ENCODE assay signal across 8 mouse cellular contexts in the genomic region with DNA sequence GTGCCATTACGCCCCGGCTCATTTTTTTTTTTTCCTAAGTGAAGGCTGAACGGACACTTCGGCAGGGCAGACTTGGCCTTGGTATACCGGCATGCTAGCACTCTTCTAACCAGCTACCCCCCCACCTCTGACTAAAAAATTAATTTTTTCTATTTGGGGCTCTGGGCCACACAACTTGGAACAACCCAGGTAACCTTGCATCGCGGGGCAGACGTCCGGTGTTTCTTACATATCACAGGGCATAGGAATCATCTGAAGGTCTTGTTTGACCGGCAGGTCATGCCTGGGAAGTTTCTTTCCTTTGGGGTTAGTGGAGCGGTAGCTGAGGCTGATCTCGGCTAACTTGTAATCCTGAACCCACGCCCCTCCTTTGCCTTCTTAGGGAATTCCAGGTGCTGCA. TPM values are rescaled to one million over a fixed set of nuclear protein-coding genes. Genes with fewer than 3 reads are reported as not detected.
A peak's percentile ranks its signal among the peaks of the same experiment; 100 is the strongest.
DNase-seq lines count a peak whose midpoint lies in the region; ATAC-seq and TF ChIP-seq lines count a peak whose summit lies in the region.

No protein-coding gene starts in this region.

- no peaks in the 10 kb centered on the region for H3K27me3 ChIP-seq in heart, adult 2 months (ENCODE audit: control insufficient read depth, insufficient read depth, low read length)
- no peaks in the 10 kb centered on the region for H3K27me3 ChIP-seq in hindbrain, embryonic 10.5 days (ENCODE audit: insufficient read depth, poor library complexity, severe bottlenecking)
- no peaks in the 10 kb centered on the region for H3K27me3 ChIP-seq in megakaryocyte, embryonic 14.5 days (replicated peaks)

- intact Hi-C loops in heart, adult 2 months (cut with DNase I), result loop anchor here (2.0 kb wide), 1 partner anchor 24 kb away; no protein-coding TSS in a partner anchor

- no peak; the same call in 1 of the 2 replicates for ATAC-seq in erythroid progenitor cell, adult 5-6 weeks (replicated peaks; ENCODE audit: low FRiP score, poor library complexity, severe bottlenecking)

- no peak for TF ChIP-seq EP300 in heart, adult 2 months (IDR thresholded peaks at IDR 0.05; ENCODE audit: insufficient read depth, low read depth, low read length)

- H3K27ac ChIP-seq in heart, adult 2 months, result no peak overlapping the region; the same call in 1 of the 2 replicates
- peak overlapping the region; percentile 83 for H3K27ac ChIP-seq in ES-E14 (ENCODE audit: insufficient read depth, low read depth, low read length, poor library complexity, severe bottlenecking)
- peak overlapping the region; percentile 94 for H3K27ac ChIP-seq in hindbrain, embryonic 10.5 days

- no peak for TF ChIP-seq CTCF in heart, adult 2 months (IDR thresholded peaks at IDR 0.05)

- 7% methylated on average over 13 of the region's 13 CpGs for WGBS in heart, adult 2 months
- 8% methylated on average over 13 of the region's 13 CpGs for WGBS in hindbrain, embryonic 10.5 days

- H3K9ac ChIP-seq in heart, adult 2 months (ENCODE audit: low read depth, low read length), result peak overlapping the region; percentile 47
- H3K9ac ChIP-seq in ES-E14 (ENCODE audit: insufficient read depth, low read depth, low read length, poor library complexity, severe bottlenecking), result peak overlapping the region; percentile 87

- no peak for TF ChIP-seq POLR2A in heart, adult 2 months (IDR thresholded peaks at IDR 0.05; ENCODE audit: insufficient read depth, low read depth, low read length)

- H3K4me1 ChIP-seq in heart, adult 2 months (ENCODE audit: control insufficient read depth, insufficient read depth, low read length), result no peaks in the 10 kb centered on the region
- peaks cover 2 to 24% of the 10 kb centered on the region in 2 experiments; a peak in 2 of 4 replicates for H3K4me1 ChIP-seq in ES-E14 (ENCODE audit: control insufficient read depth in 2 of 2, insufficient read depth in 2 of 2, low read length in 2 of 2, poor library complexity in 1 of 2)
- peaks cover 43% of the 10 kb centered on the region for H3K4me1 ChIP-seq in hindbrain, embryonic 10.5 days (replicated peaks)
- H3K4me1 ChIP-seq in megakaryocyte, embryonic 14.5 days, result peaks cover 65% of the 10 kb centered on the region

- no peaks in the 10 kb centered on the region for H3K36me3 ChIP-seq in heart, adult 2 months (ENCODE audit: control insufficient read depth, insufficient read depth, low read length)
- H3K36me3 ChIP-seq in ES-E14 (ENCODE audit: control insufficient read depth, insufficient read depth, low read length, poor library complexity, severe bottlenecking), result peaks cover 32% of the 10 kb centered on the region
- peaks cover 30% of the 10 kb centered on the region for H3K36me3 ChIP-seq in hindbrain, embryonic 10.5 days
- peaks cover 48% of the 10 kb centered on the region for H3K36me3 ChIP-seq in megakaryocyte, embryonic 14.5 days (replicated peaks; ENCODE audit: low read length)

- H3K9me3 ChIP-seq in ES-E14 (ENCODE audit: control insufficient read depth, insufficient read depth, low read depth, low read length), result no peaks in the 10 kb centered on the region
- no peaks in the 10 kb centered on the region for H3K9me3 ChIP-seq in hindbrain, embryonic 10.5 days
- H3K9me3 ChIP-seq in megakaryocyte, embryonic 14.5 days, result no peaks in the 10 kb centered on the region

- in situ Hi-C loops in ES-E14 (cut with MboI; ENCODE audit: low sequenced_read_pairs in 2 of 2, unreplicated experiment in 2 of 2), result no loop called here

- no peak for DNase-seq in heart, adult 2 months
- DNase-seq in heart, adult 8-10 months (ENCODE audit: low spot score), result no peak
- DNase-seq in ES-E14 (ENCODE audit: low read depth, low spot score), result no peak
- no peak for DNase-seq in hindbrain, embryonic 10.5 days (ENCODE audit: low spot score)
- no peak for DNase-seq in cerebellum, postnatal 4 days (ENCODE audit: low spot score in 2 of 2)
- no peak for DNase-seq in spleen, adult 12 weeks (ENCODE audit: low spot score)

- H3K4me3 ChIP-seq in heart, adult 2 months, result peak overlapping the region; percentile 64
- peak overlapping the region; percentile 90 to 95 for H3K4me3 ChIP-seq in ES-E14 (ENCODE audit: insufficient read depth in 1 of 2, low read depth in 1 of 2, low read length in 2 of 2, poor library complexity in 1 of 2, severe bottlenecking in 1 of 2)
- peak overlapping the region; percentile 84 for H3K4me3 ChIP-seq in hindbrain, embryonic 10.5 days
- peak overlapping the region; percentile 97 for H3K4me3 ChIP-seq in megakaryocyte, embryonic 14.5 days (replicated peaks)

- no peaks in the 10 kb centered on the region for H3K79me2 ChIP-seq in heart, adult 2 months (replicated peaks; ENCODE audit: control insufficient read depth, insufficient read depth, low read length)

TF ChIP-seq in ES-E14, 5 proteins besides CTCF, POLR2A, EP300 and RAD21:
- TF ChIP-seq CHD2 (IDR thresholded peaks at IDR 0.05; ENCODE audit: low read depth, low read length) (no peak), MAFK (IDR thresholded peaks at IDR 0.05; ENCODE audit: insufficient read depth, low read depth, low read length) (no peak), HCFC1 (IDR thresholded peaks at IDR 0.05; ENCODE audit: borderline replicate concordance, insufficient read depth, low read length) (no peak), ZNF384 (IDR thresholded peaks at IDR 0.05; ENCODE audit: low read depth, low read length) (no peak), ZC3H11A (IDR thresholded peaks at IDR 0.05; ENCODE audit: borderline replicate concordance, low read depth, low read length) (no peak)

RNA-seq across cellular contexts. Expression of a gene that starts 0.8 kb away (rescaled TPM):
- total RNA-seq in heart, adult 2 months (2021), result under 1 TPM; 0.50 to 0.59 TPM
- 0.68 and 0.85 TPM in 2 replicates for polyA plus RNA-seq in heart, adult 2 months (2012; rRNA removed)
- total RNA-seq in heart, adult 8-10 months (2022), result under 1 TPM; 0.31 to 0.66 (median 0.46) TPM
- 66.1 and 73.8 TPM in 2 replicates for total RNA-seq in ES-E14 (2012; rRNA removed)
- 191 and 216 TPM in 2 replicates for polyA plus RNA-seq in hindbrain, embryonic 10.5 days (2016; fragmentation: Nextera tagmentation; extraction: Ambion mirVana)
- polyA plus RNA-seq in megakaryocyte, embryonic 14.5 days (2012; ENCODE audit: insufficient read depth, low replicate concordance), result 87.6 and 90.5 TPM in 2 replicates
- total RNA-seq in erythroid progenitor cell, adult 5-6 weeks (2015; ENCODE audit: low replicate concordance), result 128 and 147 TPM in 2 replicates
- total RNA-seq in erythroid progenitor cell, adult 5-6 weeks (2017; ENCODE audit: low replicate concordance), result 146 and 147 TPM in 2 replicates

RNA-seq across cellular contexts. Expression of a gene that starts 25.6 kb away (rescaled TPM):
- total RNA-seq in heart, adult 2 months (2021), result 10 to 100 TPM; 25.3 to 26.1 TPM
- polyA plus RNA-seq in heart, adult 2 months (2012; rRNA removed), result 40.5 and 55.8 TPM in 2 replicates
- total RNA-seq in heart, adult 8-10 months (2022), result 10 to 100 TPM; 28.6 to 29.8 (median 29.1) TPM
- total RNA-seq in ES-E14 (2012; rRNA removed), result 34.8 and 46.0 TPM in 2 replicates
- polyA plus RNA-seq in hindbrain, embryonic 10.5 days (2016; fragmentation: Nextera tagmentation; extraction: Ambion mirVana), result 130 and 137 TPM in 2 replicates
- 4.5 and 7.6 TPM in 2 replicates for polyA plus RNA-seq in megakaryocyte, embryonic 14.5 days (2012; ENCODE audit: insufficient read depth, low replicate concordance)
- total RNA-seq in erythroid progenitor cell, adult 5-6 weeks (2015; ENCODE audit: low replicate concordance), result 61.6 and 66.3 TPM in 2 replicates
- 31.4 and 32.3 TPM in 2 replicates for total RNA-seq in erythroid progenitor cell, adult 5-6 weeks (2017; ENCODE audit: low replicate concordance)

RNA-seq across cellular contexts. Expression of a gene that starts 25.7 kb away (rescaled TPM):
- under 1 TPM; 0.55 to 0.63 TPM for total RNA-seq in heart, adult 2 months (2021)
- polyA plus RNA-seq in heart, adult 2 months (2012; rRNA removed), result 0.74 and 0.94 TPM in 2 replicates
- 1 to 10 TPM in 2 of 4 experiments, under 1 TPM in 2; 0.38 to 1.2 (median 1.0) TPM for total RNA-seq in heart, adult 8-10 months (2022)
- total RNA-seq in ES-E14 (2012; rRNA removed), result 21.0 and 24.4 TPM in 2 replicates
- 18.9 and 21.7 TPM in 2 replicates for polyA plus RNA-seq in hindbrain, embryonic 10.5 days (2016; fragmentation: Nextera tagmentation; extraction: Ambion mirVana)
- 0.50 and 2.0 TPM in 2 replicates for polyA plus RNA-seq in megakaryocyte, embryonic 14.5 days (2012; ENCODE audit: insufficient read depth, low replicate concordance)
- total RNA-seq in erythroid progenitor cell, adult 5-6 weeks (2015; ENCODE audit: low replicate concordance), result 15.1 and 27.0 TPM in 2 replicates
- 28.4 and 30.3 TPM in 2 replicates for total RNA-seq in erythroid progenitor cell, adult 5-6 weeks (2017; ENCODE audit: low replicate concordance)

RNA-seq across cellular contexts. Expression of a gene that starts 27.5 kb away (rescaled TPM):
- not detected for total RNA-seq in heart, adult 2 months (2021)
- polyA plus RNA-seq in heart, adult 2 months (2012; rRNA removed), result 0.53 TPM in 1 of 2 replicates, not detected in the other
- not detected for total RNA-seq in heart, adult 8-10 months (2022)
- 0.11 TPM in 1 of 2 replicates, not detected in the other for total RNA-seq in ES-E14 (2012; rRNA removed)
- polyA plus RNA-seq in hindbrain, embryonic 10.5 days (2016; fragmentation: Nextera tagmentation; extraction: Ambion mirVana), result 0.21 TPM in 1 of 2 replicates, not detected in the other
- not detected in 2 replicates for polyA plus RNA-seq in megakaryocyte, embryonic 14.5 days (2012; ENCODE audit: insufficient read depth, low replicate concordance)
- total RNA-seq in erythroid progenitor cell, adult 5-6 weeks (2015; ENCODE audit: low replicate concordance), result not detected in 2 replicates
- not detected in 2 replicates for total RNA-seq in erythroid progenitor cell, adult 5-6 weeks (2017; ENCODE audit: low replicate concordance)

RNA-seq across cellular contexts. Expression of a gene that starts 56.8 kb away (rescaled TPM):
- 1,000 to 10,000 TPM; 1,546 to 1,742 TPM for total RNA-seq in heart, adult 2 months (2021)
- 502 and 847 TPM in 2 replicates for polyA plus RNA-seq in heart, adult 2 months (2012; rRNA removed)
- 1,000 to 10,000 TPM; 1,624 to 1,874 (median 1,747) TPM for total RNA-seq in heart, adult 8-10 months (2022)
- 113 and 151 TPM in 2 replicates for total RNA-seq in ES-E14 (2012; rRNA removed)
- polyA plus RNA-seq in hindbrain, embryonic 10.5 days (2016; fragmentation: Nextera tagmentation; extraction: Ambion mirVana), result 765 and 766 TPM in 2 replicates
- polyA plus RNA-seq in megakaryocyte, embryonic 14.5 days (2012; ENCODE audit: insufficient read depth, low replicate concordance), result 847 and 2,571 TPM in 2 replicates
- total RNA-seq in erythroid progenitor cell, adult 5-6 weeks (2015; ENCODE audit: low replicate concordance), result 88.7 and 168 TPM in 2 replicates
- 19.6 and 45.8 TPM in 2 replicates for total RNA-seq in erythroid progenitor cell, adult 5-6 weeks (2017; ENCODE audit: low replicate concordance)

Comparison
In these comparisons a context has a peak if more than half of its experiments do, and no peak if none do; other contexts are left out.
1. RNA of a gene that starts 0.8 kb away (total RNA-seq): 128 to 147 TPM in erythroid progenitor cell, adult 5-6 weeks and 66.1 to 73.8 TPM in ES-E14; 0.50 to 0.59 TPM in heart, adult 2 months and 0.31 to 0.66 TPM in heart, adult 8-10 months; every median in the first group is over 10 times any median in the second.
2. RNA of a gene that starts 25.7 kb away (total RNA-seq): 15.1 to 30.3 TPM in erythroid progenitor cell, adult 5-6 weeks and 21.0 to 24.4 TPM in ES-E14; 0.38 to 1.2 TPM in heart, adult 8-10 months and 0.55 to 0.63 TPM in heart, adult 2 months; every median in the first group is over 4 times any median in the second.
3. Peak in every context shown above with its lines, with median percentiles within 50 percentile points of each other: H3K4me3 ChIP-seq.